Mouse (Mus musculus): Measurements from ENCODE around the gene Mef2d.

DNA sequence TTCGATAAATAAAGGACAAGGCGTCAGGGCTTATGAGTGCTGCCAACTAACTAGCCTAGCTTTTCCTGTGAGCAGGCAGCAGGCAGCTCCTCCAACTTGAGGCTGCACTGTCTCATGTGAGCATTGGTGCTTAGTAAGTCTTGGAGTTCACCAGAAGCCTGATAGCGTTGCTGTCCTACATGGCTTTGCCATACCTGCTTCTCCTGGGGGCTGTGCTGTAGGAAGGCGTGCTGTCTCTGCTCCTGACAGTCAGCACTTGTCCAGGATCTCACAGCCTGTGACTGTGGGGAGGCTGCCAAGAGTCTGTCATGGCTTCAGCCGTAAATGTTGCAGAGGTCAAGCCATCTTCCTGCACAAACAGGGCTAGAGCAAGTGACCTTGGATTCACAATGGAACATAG lies 23.9 kb downstream of the Mef2d start:
- TF ChIP-seq CTCF (IDR thresholded peaks at IDR 0.05; ENCODE audit: control insufficient read depth, insufficient read depth, low read length) (no peak), POLR2A (IDR thresholded peaks at IDR 0.05; ENCODE audit: borderline replicate concordance, control insufficient read depth, low read depth, low read length) (no peak)

All from bone marrow, adult 2 months (tissue).